Mouse (Mus musculus): ENCODE data around the gene Gpn3. TPM values are rescaled to one million over a fixed set of nuclear protein-coding genes. Genes with fewer than 3 reads are reported as not detected.
"Not testable (repeated sequence)": the region's sequence is repeated elsewhere in the genome, so short reads cannot be mapped to it uniquely, and the experiment has no call there.

The Gpn3 gene
- total and polyA plus RNA-seq, 2 experiments from 2014 or later, result 19.5 to 43.0 TPM

DNA sequence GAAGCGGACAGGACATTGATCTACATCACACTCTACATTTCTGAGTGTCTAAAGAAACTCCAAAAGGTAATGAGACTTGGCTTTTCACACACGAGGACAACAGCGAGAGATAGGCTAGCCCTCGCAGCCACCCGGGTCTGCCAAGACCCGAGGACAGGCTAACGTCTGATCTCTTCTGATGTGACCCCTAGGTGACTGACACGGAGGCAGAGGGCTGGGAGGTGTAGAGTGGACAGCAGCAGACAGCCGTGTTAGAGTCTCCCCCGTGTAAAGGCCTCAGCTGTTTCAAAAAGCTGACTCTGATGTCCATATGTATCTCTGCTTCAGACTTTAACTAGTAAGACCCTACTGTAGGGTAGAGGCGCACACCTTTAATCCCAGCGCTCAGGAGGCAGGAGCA, 31.7 kb downstream of the Gpn3 start:
- DNase-seq (ENCODE audit: low spot score), result no peak
- no peaks in the 10 kb centered on the region for H3K9me3 ChIP-seq (ENCODE audit: low read length)
- no peak overlapping the region for H3K4me3 ChIP-seq (ENCODE audit: low read length)
- H3K9ac ChIP-seq (replicated peaks; ENCODE audit: low read length), result no peak overlapping the region
- no peak overlapping the region for H3K27ac ChIP-seq
- 88% methylated on average over 12 of the region's 12 CpGs for WGBS
- no peaks in the 10 kb centered on the region for H3K27me3 ChIP-seq (ENCODE audit: insufficient read depth, low read length)
- H3K4me1 ChIP-seq (ENCODE audit: insufficient read depth, low read length), result no peaks in the 10 kb centered on the region
- no peak overlapping the region for H3K4me2 ChIP-seq (ENCODE audit: low read depth, low read length)
- peaks cover 22% of the 10 kb centered on the region for H3K36me3 ChIP-seq (ENCODE audit: insufficient read depth, low read length)
- ATAC-seq, result no peak
- TF ChIP-seq CTCF (IDR thresholded peaks at IDR 0.05; ENCODE audit: low read depth), result no peak

GRCm38 (mm10) chr5:122405537-122405936, 33.9 kb downstream of the Gpn3 start:
- no peak for TF ChIP-seq CTCF (IDR thresholded peaks at IDR 0.05; ENCODE audit: low read depth)
- no peak overlapping the region for H3K9ac ChIP-seq (replicated peaks; ENCODE audit: low read length)
- H3K36me3 ChIP-seq (ENCODE audit: insufficient read depth, low read length), result peaks cover 18% of the 10 kb centered on the region
- no peaks in the 10 kb centered on the region for H3K27me3 ChIP-seq (ENCODE audit: insufficient read depth, low read length)
- H3K4me2 ChIP-seq (ENCODE audit: low read depth, low read length), result no peak overlapping the region
- no peaks in the 10 kb centered on the region for H3K4me1 ChIP-seq (ENCODE audit: insufficient read depth, low read length)
- DNase-seq (ENCODE audit: low spot score) (no peak), ATAC-seq (no peak)
- no peaks in the 10 kb centered on the region for H3K9me3 ChIP-seq (ENCODE audit: low read length)
- WGBS, result 88% methylated on average over 10 of the region's 10 CpGs
- H3K27ac ChIP-seq, result no peak overlapping the region
- H3K4me3 ChIP-seq (ENCODE audit: low read length), result no peak overlapping the region

- DNase-seq (ENCODE audit: low spot score) (no peak), ATAC-seq (0 out of 2 replicates have a peak, but pooled peaks have one; percentile 10)
- Histone ChIP-seq H3K27ac (no peak overlapping the region), H3K27me3 (ENCODE audit: insufficient read depth, low read length) (no peaks in the 10 kb centered on the region), H3K4me1 (ENCODE audit: insufficient read depth, low read length) (no peaks in the 10 kb centered on the region), H3K4me2 (ENCODE audit: low read depth, low read length) (no peak overlapping the region), H3K4me3 (ENCODE audit: low read length) (no peak overlapping the region), H3K9me3 (ENCODE audit: low read length) (no peaks in the 10 kb centered on the region), H3K36me3 (ENCODE audit: insufficient read depth, low read length) (peaks cover 10% of the 10 kb centered on the region), H3K9ac (replicated peaks; ENCODE audit: low read length) (no peak overlapping the region)
- WGBS, result 86% methylated on average over 19 of the region's 19 CpGs
- peak; percentile 24; the same call in 1 of the 2 replicates for TF ChIP-seq CTCF (IDR thresholded peaks at IDR 0.05; ENCODE audit: low read depth)
These were observed 38.3 kb downstream of the Gpn3 start for GRCm38 (mm10) chr5:122409692-122410645.

GRCm38 (mm10) chr5:122411892-122412291, 40.2 kb downstream of the Gpn3 start:
- H3K9ac ChIP-seq (replicated peaks; ENCODE audit: low read length), result no peak overlapping the region

GRCm38 (mm10) chr5:122412826-122413225, 41.1 kb downstream of the Gpn3 start:
- 64% methylated on average over 6 of the region's 6 CpGs for WGBS
- no peak overlapping the region for H3K27ac ChIP-seq
- no peak for TF ChIP-seq CTCF (IDR thresholded peaks at IDR 0.05; ENCODE audit: low read depth)
- no peaks in the 10 kb centered on the region for H3K4me1 ChIP-seq (ENCODE audit: insufficient read depth, low read length)
- H3K36me3 ChIP-seq (ENCODE audit: insufficient read depth, low read length), result no peaks in the 10 kb centered on the region
- no peak overlapping the region for H3K4me3 ChIP-seq (ENCODE audit: low read length)
- H3K9me3 ChIP-seq (ENCODE audit: low read length), result no peaks in the 10 kb centered on the region
- no peaks in the 10 kb centered on the region for H3K27me3 ChIP-seq (ENCODE audit: insufficient read depth, low read length)
- DNase-seq (ENCODE audit: low spot score) (no peak), ATAC-seq (no peak)
- no peak overlapping the region for H3K9ac ChIP-seq (replicated peaks; ENCODE audit: low read length)
- no peak overlapping the region for H3K4me2 ChIP-seq (ENCODE audit: low read depth, low read length)

More at GRCm38 (mm10) chr5:122411892-122412291, 40.2 kb downstream of the Gpn3 start:
- WGBS, result 80% methylated on average over 5 of the region's 5 CpGs
- H3K9me3 ChIP-seq (ENCODE audit: low read length), result no peaks in the 10 kb centered on the region
- no peak overlapping the region for H3K27ac ChIP-seq
- H3K27me3 ChIP-seq (ENCODE audit: insufficient read depth, low read length), result no peaks in the 10 kb centered on the region
- no peaks in the 10 kb centered on the region; the same call in 1 of the 2 replicates for H3K36me3 ChIP-seq (ENCODE audit: insufficient read depth, low read length)
- no peak overlapping the region for H3K4me3 ChIP-seq (ENCODE audit: low read length)
- ATAC-seq (no peak), DNase-seq (ENCODE audit: low spot score) (no peak)
- TF ChIP-seq CTCF (IDR thresholded peaks at IDR 0.05; ENCODE audit: low read depth), result no peak
- H3K4me1 ChIP-seq (ENCODE audit: insufficient read depth, low read length), result no peaks in the 10 kb centered on the region
- H3K4me2 ChIP-seq (ENCODE audit: low read depth, low read length), result no peak overlapping the region

DNA sequence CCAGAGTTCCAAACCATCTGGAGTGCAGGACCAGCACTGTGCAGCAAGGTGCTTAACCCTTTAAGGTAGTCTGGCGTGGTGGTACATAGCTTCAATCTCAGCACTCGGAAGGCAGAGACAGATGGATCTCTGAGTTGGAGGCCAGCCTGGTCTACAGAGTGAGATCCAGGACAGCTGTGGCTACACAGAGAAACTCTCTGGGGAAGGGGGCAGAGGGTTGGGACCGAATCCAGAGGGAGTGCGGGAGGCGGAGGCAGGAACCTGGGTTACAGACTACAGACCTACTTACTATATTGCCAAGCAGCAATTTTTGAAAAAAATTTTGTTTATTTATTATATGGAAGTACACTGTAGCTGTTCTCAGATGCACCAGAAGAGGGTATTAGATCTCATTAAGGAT, 42.7 kb downstream of the Gpn3 start:
- Histone ChIP-seq H3K9me3 (ENCODE audit: low read length) (no peaks in the 10 kb centered on the region), H3K27me3 (ENCODE audit: insufficient read depth, low read length) (no peaks in the 10 kb centered on the region), H3K36me3 (ENCODE audit: insufficient read depth, low read length) (no peaks in the 10 kb centered on the region), H3K4me1 (ENCODE audit: insufficient read depth, low read length) (no peaks in the 10 kb centered on the region), H3K4me2 (ENCODE audit: low read depth, low read length) (no peak overlapping the region), H3K9ac (replicated peaks; ENCODE audit: low read length) (no peak overlapping the region), H3K27ac (no peak overlapping the region), H3K4me3 (ENCODE audit: low read length) (no peak overlapping the region)
- no peak for ATAC-seq
- DNase-seq (ENCODE audit: low spot score), result no peak
- 92% methylated on average over 5 of the region's 5 CpGs for WGBS
- TF ChIP-seq CTCF (IDR thresholded peaks at IDR 0.05; ENCODE audit: low read depth), result no peak

- no peaks in the 10 kb centered on the region for H3K36me3 ChIP-seq (ENCODE audit: insufficient read depth, low read length)
- H3K9me3 ChIP-seq (ENCODE audit: low read length), result no peaks in the 10 kb centered on the region
- no peaks in the 10 kb centered on the region for H3K4me1 ChIP-seq (ENCODE audit: insufficient read depth, low read length)
- ATAC-seq (no peak), DNase-seq (ENCODE audit: low spot score) (no peak)
- WGBS, result 85% methylated on average over 12 of the region's 12 CpGs
- no peaks in the 10 kb centered on the region for H3K27me3 ChIP-seq (ENCODE audit: insufficient read depth, low read length)
- H3K4me2 ChIP-seq (ENCODE audit: low read depth, low read length), result no peak overlapping the region
- H3K4me3 ChIP-seq (ENCODE audit: low read length), result no peak overlapping the region
- H3K27ac ChIP-seq, result no peak overlapping the region
- TF ChIP-seq CTCF (IDR thresholded peaks at IDR 0.05; ENCODE audit: low read depth), result no peak
- no peak overlapping the region for H3K9ac ChIP-seq (replicated peaks; ENCODE audit: low read length)
These were observed 43.8 kb downstream of the Gpn3 start for GRCm38 (mm10) chr5:122415465-122415864.

GRCm38 (mm10) chr5:122420676-122421075, 49.0 kb downstream of the Gpn3 start:
- not testable (repeated sequence) for ATAC-seq; H3K27ac ChIP-seq; H3K36me3 ChIP-seq (ENCODE audit: insufficient read depth, low read length); DNase-seq (ENCODE audit: low spot score); H3K4me2 ChIP-seq (ENCODE audit: low read depth, low read length); H3K9ac ChIP-seq (replicated peaks; ENCODE audit: low read length); H3K9me3 ChIP-seq (ENCODE audit: low read length); H3K27me3 ChIP-seq (ENCODE audit: insufficient read depth, low read length); H3K4me3 ChIP-seq (ENCODE audit: low read length); H3K4me1 ChIP-seq (ENCODE audit: insufficient read depth, low read length)
- 59% methylated on average over 4 of the region's 4 CpGs for WGBS
